Mouse (Mus musculus) brain, embryonic 14.5 days (tissue): Measurements from ENCODE around the gene Pdzd2.

Source experiments
- CTCF ChIP-seq: fragments of 200-500 bp; IDR thresholded peaks from 2 replicates; pipeline ENCODE4 v1.5.1; 2012; ENCODE audit warnings: inconsistent platforms, mild to moderate bottlenecking, moderate library complexity, borderline replicate concordance; ENCODE audit not compliant: insufficient read depth, insufficient read length; ENCODE audit errors: extremely low read depth
- POLR2A ChIP-seq: fragments of 200-500 bp; IDR thresholded peaks from 2 replicates; pipeline ENCODE4 v1.6.1; 2012; ENCODE audit warnings: mild to moderate bottlenecking, inconsistent platforms, borderline replicate concordance; ENCODE audit not compliant: poor library complexity, insufficient read depth, insufficient read length, severe bottlenecking; ENCODE audit errors: extremely low read depth

DNA sequence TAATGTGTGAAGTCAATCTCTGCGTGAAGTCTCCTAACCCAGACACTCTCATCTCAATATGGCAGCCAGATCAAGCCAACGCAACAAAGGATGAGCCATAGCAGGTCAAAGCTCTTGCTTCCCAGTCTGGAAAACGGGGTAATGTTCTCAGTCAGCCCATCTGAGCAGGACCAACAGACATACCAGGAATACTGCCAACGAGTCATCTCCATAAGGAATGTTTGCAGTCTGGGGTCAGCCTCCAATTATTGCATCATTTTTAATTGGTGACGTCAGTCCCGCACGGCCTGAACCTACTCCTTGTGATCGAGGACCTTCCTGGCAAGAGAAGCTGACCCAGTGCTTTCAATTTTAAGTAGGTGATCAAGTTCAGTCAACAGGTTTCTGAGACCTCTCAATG is 100.5 kb downstream of the Pdzd2 start:
- TF ChIP-seq CTCF (no peak), POLR2A (no peak)
